Mouse (Mus musculus) midbrain, postnatal 0 days (tissue): ENCODE data around the gene Ahnak. TPM values are rescaled to one million over a fixed set of nuclear protein-coding genes. Genes with fewer than 3 reads are reported as not detected.

Source experiments
- ATAC-seq: fragments of 200-750 bp; cut with Nextera tagmentation; 2 replicates; pipeline ENCODE4 v1.8.0; 2017; ENCODE audit warnings: moderate number of reproducible peaks, mild to moderate bottlenecking, moderate TSS enrichment, moderate library complexity; ENCODE audit not compliant: low FRiP score
- DNase-seq: peaks from one replicate; pipeline ENCODE4 v3.0.0-alpha.2; 2015; ENCODE audit warnings: low spot score
- H3K27ac ChIP-seq: fragments of 300-500 bp; sonication (generic); 2 replicates; pipeline ENCODE4 v1.5.1; 2014; ENCODE audit warnings: low read depth, mild to moderate bottlenecking, low read length, mixed read lengths
- H3K27me3 ChIP-seq: fragments of 300-500 bp; sonication (generic); 2 replicates; pipeline ENCODE4 v1.6.1; 2014; ENCODE audit warnings: low read length, control low read depth, mixed read lengths; ENCODE audit not compliant: insufficient read depth
- H3K36me3 ChIP-seq: fragments of 300-500 bp; sonication (generic); 2 replicates; pipeline ENCODE4 v1.6.1; 2014; ENCODE audit warnings: low read length, control low read depth, mixed read lengths; ENCODE audit not compliant: insufficient read depth
- H3K4me1 ChIP-seq: fragments of 300-500 bp; sonication (generic); 2 replicates; pipeline ENCODE4 v1.6.1; 2014; ENCODE audit warnings: mild to moderate bottlenecking, control low read depth, antibody characterized with exemption, low read length, mixed read lengths; ENCODE audit not compliant: insufficient read depth
- H3K4me2 ChIP-seq: fragments of 300-500 bp; sonication (generic); 2 replicates; pipeline ENCODE4 v1.6.1; 2014; ENCODE audit warnings: low read depth, mild to moderate bottlenecking, low read length, mixed read lengths; ENCODE audit not compliant: poor library complexity, severe bottlenecking
- H3K4me3 ChIP-seq: fragments of 300-500 bp; sonication (generic); 2 replicates; pipeline ENCODE4 v1.5.1; 2014; ENCODE audit warnings: low read depth, mild to moderate bottlenecking, low read length, moderate library complexity
- H3K9ac ChIP-seq: fragments of 300-500 bp; sonication (generic); replicated peaks from 2 replicates; pipeline ENCODE4 v1.6.1; 2014; ENCODE audit warnings: mild to moderate bottlenecking, low read length, moderate library complexity, mixed read lengths; ENCODE audit not compliant: poor library complexity, severe bottlenecking
- H3K9me3 ChIP-seq: fragments of 300-500 bp; sonication (generic); 2 replicates; pipeline ENCODE4 v1.6.1; 2016; ENCODE audit warnings: low read length, control low read depth
- CTCF ChIP-seq: IDR thresholded peaks from 2 replicates; pipeline ENCODE4 v1.5.1; 2016; ENCODE audit warnings: antibody characterized with exemption, mild to moderate bottlenecking
- WGBS: fragments of 180-500 bp; shearing (Covaris S2); extraction: QIAGEN DNeasy Blood & Tissue Kit; methylation state at CpG from one replicate; pipeline ENCODE4 v1.1.7; 2014; 5-methylcytosine and 5-hydroxymethylcytosine counted together
- polyA plus RNA-seq: library from polyadenylated mRNA; unstranded; fragments of >200 nt; fragmentation: Nextera tagmentation; extraction: Ambion mirVana; gene quantifications from 2 replicates; pipeline ENCODE4 v1.2.1, GENCODE M21; 2015
- total RNA-seq: library from RNA; depleted of rRNA; stranded (reverse); fragments of >200 nt; gene quantifications from 2 replicates; pipeline ENCODE4 v1.2.3, GENCODE M21; 2014

Gene Ahnak
- total and polyA plus RNA-seq, 2 experiments from 2014 or later, result 4.4 to 13.0 TPM

DNA sequence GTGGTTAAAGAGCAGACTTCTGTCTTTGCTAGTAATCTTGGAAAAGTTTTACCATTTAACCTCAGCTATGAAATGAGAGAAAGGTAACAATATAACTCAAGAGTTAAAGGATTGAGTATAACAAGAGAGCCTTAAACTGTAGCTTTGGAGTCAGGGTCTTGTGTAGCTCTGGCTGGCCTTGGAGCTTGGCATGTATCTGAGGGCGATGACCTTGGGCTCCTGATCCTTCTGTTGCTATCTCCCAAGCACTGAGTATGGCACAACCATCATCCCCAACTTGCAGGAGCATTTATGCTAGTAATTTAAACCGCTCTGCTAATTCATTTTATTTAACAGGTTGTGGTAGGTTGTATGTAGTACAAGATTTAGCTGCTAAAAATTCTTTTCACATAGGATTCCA, 13.6 kb upstream of the Ahnak start:
- TF ChIP-seq CTCF, result no peak
- DNase-seq (no peak), ATAC-seq (no peak)
- peaks cover 57% of the 10 kb centered on the region for H3K36me3 ChIP-seq
- no peak overlapping the region for H3K9ac ChIP-seq
- H3K27me3 ChIP-seq, result no peaks in the 10 kb centered on the region
- H3K4me1 ChIP-seq, result no peaks in the 10 kb centered on the region
- 97% methylated on average over 2 of the region's 2 CpGs for WGBS
- no peak overlapping the region for H3K27ac ChIP-seq
- no peaks in the 10 kb centered on the region for H3K9me3 ChIP-seq
- no peak overlapping the region for H3K4me3 ChIP-seq
- no peak overlapping the region for H3K4me2 ChIP-seq

DNA sequence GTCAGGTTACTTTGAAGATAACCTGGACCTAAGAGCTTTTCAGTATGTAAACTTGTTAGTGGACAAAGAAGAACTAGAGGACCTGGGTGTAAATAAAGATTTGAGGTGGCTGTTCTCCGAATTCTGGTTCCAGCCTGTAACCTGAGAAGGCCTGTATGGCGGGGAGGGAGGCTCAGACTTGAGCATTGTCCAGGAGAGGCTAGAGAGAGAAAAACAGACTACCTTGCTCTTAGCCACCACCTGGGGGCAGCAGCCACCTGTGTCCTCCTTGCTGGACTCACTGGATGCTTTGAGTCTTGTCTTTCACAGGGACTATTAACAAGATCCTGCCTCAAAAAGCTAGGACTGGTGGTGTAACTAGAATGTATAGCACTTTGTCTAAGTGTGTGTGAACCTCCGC, 12.5 kb upstream of the Ahnak start:
- ATAC-seq (peak; percentile 64), DNase-seq (peak; percentile 71)
- H3K9me3 ChIP-seq, result no peaks in the 10 kb centered on the region
- H3K4me2 ChIP-seq, result no peak overlapping the region
- H3K27ac ChIP-seq, result no peak overlapping the region
- 53% methylated on average over 3 of the region's 3 CpGs for WGBS
- H3K4me3 ChIP-seq, result no peak overlapping the region
- peaks cover 53% of the 10 kb centered on the region for H3K36me3 ChIP-seq
- no peaks in the 10 kb centered on the region for H3K4me1 ChIP-seq
- peak; percentile 86 for TF ChIP-seq CTCF
- no peaks in the 10 kb centered on the region for H3K27me3 ChIP-seq
- no peak overlapping the region for H3K9ac ChIP-seq

DNA sequence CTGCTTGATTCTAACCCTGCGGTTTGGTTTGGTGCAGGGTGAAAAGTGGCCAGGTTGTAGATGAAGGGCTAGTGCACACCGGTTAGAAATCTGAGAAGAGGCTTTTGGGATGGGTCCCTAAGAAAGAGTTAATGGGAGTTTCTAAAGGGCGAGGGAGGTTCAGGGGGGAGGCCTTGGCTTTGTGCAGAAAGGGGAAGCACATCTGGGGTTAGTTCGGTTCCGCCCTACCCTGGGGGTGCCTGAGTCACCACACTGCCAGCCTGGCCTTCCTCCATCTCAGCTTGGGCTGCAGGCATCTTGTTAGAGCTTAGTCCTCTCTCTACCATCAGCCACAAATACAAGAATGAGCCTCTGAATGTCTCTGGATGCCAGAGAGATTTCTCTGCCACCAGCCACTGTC, 8.3 kb upstream of the Ahnak start:
- H3K4me1 ChIP-seq, result peaks cover 10% of the 10 kb centered on the region
- H3K27ac ChIP-seq, result no peak overlapping the region
- 51% methylated on average over 5 of the region's 5 CpGs for WGBS
- ATAC-seq, result no peak
- H3K9me3 ChIP-seq, result no peaks in the 10 kb centered on the region
- H3K4me3 ChIP-seq, result no peak overlapping the region
- H3K9ac ChIP-seq, result no peak overlapping the region
- TF ChIP-seq CTCF, result no peak
- no peaks in the 10 kb centered on the region for H3K27me3 ChIP-seq
- H3K36me3 ChIP-seq, result peaks cover 29% of the 10 kb centered on the region
- no peak for DNase-seq
- no peak overlapping the region for H3K4me2 ChIP-seq

DNA sequence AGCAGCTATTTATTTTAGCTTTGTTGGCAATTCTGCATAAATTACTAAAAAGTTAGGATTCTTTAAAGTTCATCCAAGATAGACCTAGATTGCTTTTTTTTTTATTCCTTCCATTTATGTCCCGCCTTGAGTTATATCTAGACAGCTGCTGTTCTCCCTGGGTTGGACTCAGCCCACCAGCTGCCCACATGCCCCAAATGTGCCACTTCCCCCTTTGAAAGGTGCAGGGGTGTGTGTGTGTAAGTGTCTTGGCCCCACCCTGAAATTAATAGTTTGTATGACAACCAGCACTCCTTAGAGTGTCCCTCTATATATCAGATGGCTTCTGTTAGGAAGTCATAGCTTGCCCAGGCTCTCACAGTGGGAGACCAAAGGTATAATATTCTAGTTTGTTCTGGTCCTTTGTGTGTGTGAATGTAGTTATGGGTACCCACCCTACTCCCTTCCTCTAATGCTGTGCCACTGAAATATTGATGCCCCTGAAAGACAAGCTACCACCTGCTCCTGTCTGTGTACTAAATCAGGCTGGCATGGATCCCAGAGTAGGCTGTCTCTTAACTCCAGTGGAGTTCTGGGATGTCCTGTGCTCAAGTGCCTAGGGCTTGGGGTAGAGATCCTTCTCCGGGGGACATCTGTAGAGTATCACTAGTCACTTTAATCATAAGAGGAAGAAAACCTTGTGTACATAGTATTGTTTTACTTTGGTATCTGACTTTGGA, 7.5 kb upstream of the Ahnak start:
- TF ChIP-seq CTCF, result no peak
- Histone ChIP-seq H3K4me1 (peaks cover 10% of the 10 kb centered on the region), H3K36me3 (peaks cover 29% of the 10 kb centered on the region), H3K4me3 (no peak overlapping the region), H3K27ac (no peak overlapping the region), H3K9ac (no peak overlapping the region), H3K4me2 (no peak overlapping the region), H3K9me3 (no peaks in the 10 kb centered on the region), H3K27me3 (no peaks in the 10 kb centered on the region)
- ATAC-seq (no peak), DNase-seq (peak; percentile 34)
- WGBS, result 70% methylated on average over 2 of the region's 2 CpGs

DNA sequence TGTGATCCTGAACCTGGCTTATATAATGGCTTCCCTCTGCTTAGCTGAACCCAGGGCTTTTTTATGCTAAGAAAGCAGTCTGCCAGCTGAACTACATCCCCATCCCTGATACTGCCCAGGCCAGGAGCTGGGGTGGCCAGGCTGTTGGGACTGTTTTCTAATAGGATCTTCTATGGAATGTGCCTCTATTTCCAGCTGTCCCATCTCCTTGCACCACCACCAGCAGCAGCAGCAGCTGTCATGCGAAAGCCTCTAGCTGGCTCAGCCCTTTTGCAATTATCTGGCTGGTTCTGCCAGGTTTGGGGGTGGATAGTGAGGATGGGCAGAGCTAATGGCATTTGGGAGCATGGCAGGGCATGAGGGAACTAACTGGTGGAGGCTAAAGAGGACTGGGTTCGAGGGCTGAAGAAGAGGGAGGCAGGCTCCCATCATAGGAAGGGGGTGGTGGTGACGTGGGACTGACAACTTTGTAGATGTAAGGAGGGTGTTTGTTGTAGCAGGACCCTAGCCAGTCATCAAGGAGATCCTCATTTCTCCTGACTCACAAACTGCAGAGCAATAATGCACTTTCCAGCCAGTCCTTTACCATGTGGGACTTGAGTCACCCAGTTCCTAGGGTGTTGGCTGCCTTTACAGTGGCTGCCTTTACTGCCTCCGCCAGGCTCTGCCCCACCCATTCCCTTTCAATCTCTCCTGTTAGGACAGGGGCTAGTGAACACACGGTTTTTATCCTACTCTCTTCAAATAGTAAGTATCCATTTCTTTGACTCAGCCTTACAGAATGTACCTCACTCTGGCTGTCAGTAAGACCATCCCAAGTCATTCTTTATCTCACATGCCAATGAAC, 6.6 kb upstream of the Ahnak start:
- 66% methylated on average over 5 of the region's 5 CpGs for WGBS

DNA sequence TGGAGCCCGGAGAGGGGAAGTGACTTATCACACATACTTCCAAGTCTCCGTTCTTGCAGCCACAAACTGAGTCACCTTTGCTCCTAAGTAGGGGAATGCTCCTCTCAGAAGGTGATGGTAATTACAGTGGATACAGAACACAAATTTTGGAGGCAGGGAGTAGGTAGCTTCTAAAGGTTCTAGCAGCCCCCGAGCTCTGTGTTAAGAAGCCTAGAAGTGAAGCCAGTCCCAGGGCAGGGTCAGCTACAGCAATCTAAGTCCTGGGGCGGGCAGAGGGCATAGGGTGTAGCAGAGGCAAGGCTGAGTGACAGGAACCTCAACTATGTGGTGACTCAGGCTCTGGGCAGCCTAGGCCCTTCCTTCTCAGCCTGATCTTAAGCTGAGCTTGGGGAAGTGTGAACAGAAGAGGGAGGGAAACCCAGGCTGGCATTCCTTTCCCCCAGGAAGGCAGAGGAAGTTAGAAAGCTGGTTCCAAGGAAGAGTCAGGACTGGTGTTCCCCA, 5.9 kb upstream of the Ahnak start:
- peaks cover 10% of the 10 kb centered on the region for H3K4me1 ChIP-seq

More for the DNA sequence above, 6.6 kb upstream of the Ahnak start:
- peaks cover 26% of the 10 kb centered on the region for H3K36me3 ChIP-seq
- no peaks in the 10 kb centered on the region for H3K9me3 ChIP-seq
- peaks cover 10% of the 10 kb centered on the region for H3K4me1 ChIP-seq
- no peaks in the 10 kb centered on the region for H3K27me3 ChIP-seq
- no peak overlapping the region for H3K4me2 ChIP-seq
- no peak overlapping the region for H3K27ac ChIP-seq
- no peak for ATAC-seq
- TF ChIP-seq CTCF, result no peak
- DNase-seq, result no peak
- no peak overlapping the region for H3K9ac ChIP-seq
- no peak overlapping the region for H3K4me3 ChIP-seq

More for the DNA sequence above, 5.9 kb upstream of the Ahnak start:
- Histone ChIP-seq H3K4me3 (no peak overlapping the region), H3K9me3 (no peaks in the 10 kb centered on the region), H3K9ac (no peak overlapping the region), H3K36me3 (peaks cover 23% of the 10 kb centered on the region), H3K27me3 (peaks cover 5% of the 10 kb centered on the region; the same call in 1 of the 2 replicates), H3K27ac (no peak overlapping the region), H3K4me2 (no peak overlapping the region)
- ATAC-seq (no peak), DNase-seq (no peak)
- 60% methylated on average over 4 of the region's 4 CpGs for WGBS
- TF ChIP-seq CTCF, result no peak
